Mouse (Mus musculus): ENCODE data around the gene Ikzf3. TPM values are rescaled to one million over a fixed set of nuclear protein-coding genes. Genes with fewer than 3 reads are reported as not detected.

Ikzf3 gene
- polyA plus RNA-seq, 2 experiments, result 0.23 to 0.45 TPM

- H3K27me3 ChIP-seq (ENCODE audit: control insufficient read depth, insufficient read depth, low read length), result no peaks in the 10 kb centered on the region
- ATAC-seq (ENCODE audit: low FRiP score, low read depth) (no peak), DNase-seq (ENCODE audit: low spot score) (no peak)
- no peaks in the 10 kb centered on the region for H3K9me3 ChIP-seq (ENCODE audit: control insufficient read depth, low read length)
- WGBS, result 90% methylated on average over 8 of the region's 8 CpGs
- no peak overlapping the region for H3K4me2 ChIP-seq (replicated peaks; ENCODE audit: low read depth, low read length, severe bottlenecking)
- H3K27ac ChIP-seq (replicated peaks; ENCODE audit: low read depth, low read length), result no peak overlapping the region
- no peak overlapping the region for H3K9ac ChIP-seq (ENCODE audit: low read depth, low read length, severe bottlenecking)
- TF ChIP-seq POLR2A (IDR thresholded peaks at IDR 0.05; ENCODE audit: borderline replicate concordance, extremely low read depth, insufficient read depth, insufficient read length), result no peak
- H3K4me3 ChIP-seq (replicated peaks; ENCODE audit: low read length), result no peak overlapping the region
- peaks cover 12% of the 10 kb centered on the region; the same call in 1 of the 2 replicates for H3K4me1 ChIP-seq (ENCODE audit: control insufficient read depth, insufficient read depth, low read length)
- peaks cover 28% of the 10 kb centered on the region for H3K36me3 ChIP-seq (ENCODE audit: control insufficient read depth, insufficient read depth, low read length)
Measured at GRCm38 (mm10) chr11:98582030-98582388, 36.2 kb upstream of the Ikzf3 start.

GRCm38 (mm10) chr11:98581286-98582029 lies 35.6 kb upstream of the Ikzf3 start:
- H3K36me3 ChIP-seq (ENCODE audit: control insufficient read depth, insufficient read depth, low read length), result peaks cover 28% of the 10 kb centered on the region
- no peaks in the 10 kb centered on the region for H3K9me3 ChIP-seq (ENCODE audit: control insufficient read depth, low read length)
- H3K4me2 ChIP-seq (replicated peaks; ENCODE audit: low read depth, low read length, severe bottlenecking), result no peak overlapping the region
- DNase-seq (ENCODE audit: low spot score) (no peak), ATAC-seq (ENCODE audit: low FRiP score, low read depth) (no peak)
- no peak overlapping the region for H3K27ac ChIP-seq (replicated peaks; ENCODE audit: low read depth, low read length)
- H3K4me1 ChIP-seq (ENCODE audit: control insufficient read depth, insufficient read depth, low read length), result peaks cover 12% of the 10 kb centered on the region; the same call in 1 of the 2 replicates
- H3K4me3 ChIP-seq (replicated peaks; ENCODE audit: low read length), result no peak overlapping the region
- WGBS, result 78% methylated on average over 17 of the region's 17 CpGs
- H3K27me3 ChIP-seq (ENCODE audit: control insufficient read depth, insufficient read depth, low read length), result no peaks in the 10 kb centered on the region
- H3K9ac ChIP-seq (ENCODE audit: low read depth, low read length, severe bottlenecking), result no peak overlapping the region
- TF ChIP-seq POLR2A (IDR thresholded peaks at IDR 0.05; ENCODE audit: borderline replicate concordance, extremely low read depth, insufficient read depth, insufficient read length), result no peak

DNA sequence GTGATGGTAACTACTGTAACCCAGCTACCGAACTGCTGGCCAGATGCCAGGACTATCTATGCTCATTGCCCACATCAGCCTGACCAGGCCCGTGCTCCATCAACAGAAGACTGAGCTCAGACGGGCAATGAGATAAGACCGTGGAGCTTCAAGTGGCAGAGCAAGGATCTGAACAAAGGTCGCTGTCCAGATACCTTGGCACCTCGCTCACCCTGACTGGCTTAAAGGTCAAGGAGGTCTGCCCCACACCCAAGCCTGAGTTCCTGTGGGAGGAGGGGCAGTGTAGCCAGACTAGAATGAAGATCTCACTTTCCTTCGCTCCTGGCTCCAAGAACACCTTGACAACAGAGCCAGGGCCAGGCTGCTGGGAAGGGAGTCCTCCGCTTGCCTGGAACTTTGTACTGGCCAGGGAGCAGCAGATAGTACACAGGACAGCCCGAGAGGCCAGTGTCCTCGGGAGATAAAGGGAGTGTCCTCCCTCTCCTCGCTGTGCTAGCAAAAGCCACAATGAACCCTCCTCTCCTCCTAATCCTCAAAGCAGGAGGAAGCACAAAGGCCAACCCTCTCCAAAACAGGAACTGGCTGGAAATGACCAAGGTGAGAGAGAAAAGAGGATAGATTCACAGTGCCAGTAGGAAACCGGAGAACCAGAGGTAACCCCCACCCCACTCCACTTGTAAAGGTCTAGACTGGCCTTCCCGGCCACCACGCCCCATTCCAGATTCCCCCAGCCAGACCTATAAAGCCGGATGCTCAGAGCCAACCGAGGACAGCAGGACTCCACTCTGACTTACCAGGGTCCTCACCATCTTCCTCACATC lies 34.7 kb upstream of the Ikzf3 start:
- no peak overlapping the region for H3K4me3 ChIP-seq (replicated peaks; ENCODE audit: low read length)
- no peak overlapping the region for H3K9ac ChIP-seq (ENCODE audit: low read depth, low read length, severe bottlenecking)
- no peak for DNase-seq (ENCODE audit: low spot score)
- no peaks in the 10 kb centered on the region for H3K9me3 ChIP-seq (ENCODE audit: control insufficient read depth, low read length)
- H3K27me3 ChIP-seq (ENCODE audit: control insufficient read depth, insufficient read depth, low read length), result no peaks in the 10 kb centered on the region
- ATAC-seq (ENCODE audit: low FRiP score, low read depth), result no peak
- WGBS, result 82% methylated on average over 16 of the region's 16 CpGs
- no peak overlapping the region for H3K27ac ChIP-seq (replicated peaks; ENCODE audit: low read depth, low read length)
- H3K4me2 ChIP-seq (replicated peaks; ENCODE audit: low read depth, low read length, severe bottlenecking), result no peak overlapping the region
- H3K36me3 ChIP-seq (ENCODE audit: control insufficient read depth, insufficient read depth, low read length), result peaks cover 28% of the 10 kb centered on the region
- TF ChIP-seq POLR2A (IDR thresholded peaks at IDR 0.05; ENCODE audit: borderline replicate concordance, extremely low read depth, insufficient read depth, insufficient read length), result no peak
- peaks cover 5% of the 10 kb centered on the region; the same call in 1 of the 2 replicates for H3K4me1 ChIP-seq (ENCODE audit: control insufficient read depth, insufficient read depth, low read length)

GRCm38 (mm10) chr11:98577776-98578175 lies 31.9 kb upstream of the Ikzf3 start:
- 86% methylated on average over 5 of the region's 5 CpGs for WGBS
- no peak overlapping the region for H3K4me3 ChIP-seq (replicated peaks; ENCODE audit: low read length)
- H3K27ac ChIP-seq (replicated peaks; ENCODE audit: low read depth, low read length), result no peak overlapping the region
- H3K27me3 ChIP-seq (ENCODE audit: control insufficient read depth, insufficient read depth, low read length), result no peaks in the 10 kb centered on the region
- H3K4me1 ChIP-seq (ENCODE audit: control insufficient read depth, insufficient read depth, low read length), result no peaks in the 10 kb centered on the region
- H3K9me3 ChIP-seq (ENCODE audit: control insufficient read depth, low read length), result no peaks in the 10 kb centered on the region
- peaks cover 19% of the 10 kb centered on the region for H3K36me3 ChIP-seq (ENCODE audit: control insufficient read depth, insufficient read depth, low read length)
- no peak for TF ChIP-seq POLR2A (IDR thresholded peaks at IDR 0.05; ENCODE audit: borderline replicate concordance, extremely low read depth, insufficient read depth, insufficient read length)
- no peak overlapping the region for H3K9ac ChIP-seq (ENCODE audit: low read depth, low read length, severe bottlenecking)
- no peak overlapping the region for H3K4me2 ChIP-seq (replicated peaks; ENCODE audit: low read depth, low read length, severe bottlenecking)
- no peak for DNase-seq (ENCODE audit: low spot score)
- ATAC-seq (ENCODE audit: low FRiP score, low read depth), result no peak

- Histone ChIP-seq H3K9me3 (ENCODE audit: control insufficient read depth, low read length) (no peaks in the 10 kb centered on the region), H3K27ac (replicated peaks; ENCODE audit: low read depth, low read length) (no peak overlapping the region), H3K36me3 (ENCODE audit: control insufficient read depth, insufficient read depth, low read length) (no peaks in the 10 kb centered on the region), H3K4me2 (replicated peaks; ENCODE audit: low read depth, low read length, severe bottlenecking) (no peak overlapping the region), H3K4me3 (replicated peaks; ENCODE audit: low read length) (no peak overlapping the region), H3K27me3 (ENCODE audit: control insufficient read depth, insufficient read depth, low read length) (no peaks in the 10 kb centered on the region), H3K4me1 (ENCODE audit: control insufficient read depth, insufficient read depth, low read length) (no peaks in the 10 kb centered on the region), H3K9ac (ENCODE audit: low read depth, low read length, severe bottlenecking) (no peak overlapping the region)
- DNase-seq (ENCODE audit: low spot score), result no peak
- WGBS, result 74% methylated on average over 6 of the region's 6 CpGs
- ATAC-seq (ENCODE audit: low FRiP score, low read depth), result no peak
- no peak for TF ChIP-seq POLR2A (IDR thresholded peaks at IDR 0.05; ENCODE audit: borderline replicate concordance, extremely low read depth, insufficient read depth, insufficient read length)
Measured at GRCm38 (mm10) chr11:98569461-98569860, 23.6 kb upstream of the Ikzf3 start.
